Mouse (Mus musculus): ENCODE data around the gene Shisa6.

The Shisa6 gene

GRCm38 (mm10) chr11:66236557-66236956 is 289.2 kb downstream of the Shisa6 start:
- no peak for DNase-seq (ENCODE audit: low read depth, low spot score)

GRCm38 (mm10) chr11:66232891-66233290 is 292.9 kb downstream of the Shisa6 start:
- DNase-seq (ENCODE audit: low read depth, low spot score), result no peak

DNA sequence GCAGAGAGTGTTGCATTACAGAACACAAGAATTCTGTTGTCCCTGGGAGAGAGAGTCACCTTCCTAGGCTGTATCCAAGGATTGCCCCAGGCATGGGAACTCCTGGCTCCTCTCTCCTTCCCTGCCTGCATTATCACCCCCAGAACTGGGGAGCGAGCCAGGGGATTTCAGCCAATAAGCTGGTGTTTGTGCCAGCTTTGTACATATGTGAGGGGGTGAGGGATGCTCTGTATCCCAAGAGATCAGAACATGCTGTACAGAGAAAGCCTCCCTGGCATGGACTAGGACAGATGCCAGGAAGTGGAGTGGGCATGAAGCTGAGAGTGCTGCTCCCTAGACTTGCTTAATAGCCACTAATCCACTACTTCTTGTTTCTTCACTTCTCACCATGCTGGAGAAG is 303.6 kb downstream of the Shisa6 start:
- DNase-seq (ENCODE audit: low read depth, low spot score), result no peak

DNA sequence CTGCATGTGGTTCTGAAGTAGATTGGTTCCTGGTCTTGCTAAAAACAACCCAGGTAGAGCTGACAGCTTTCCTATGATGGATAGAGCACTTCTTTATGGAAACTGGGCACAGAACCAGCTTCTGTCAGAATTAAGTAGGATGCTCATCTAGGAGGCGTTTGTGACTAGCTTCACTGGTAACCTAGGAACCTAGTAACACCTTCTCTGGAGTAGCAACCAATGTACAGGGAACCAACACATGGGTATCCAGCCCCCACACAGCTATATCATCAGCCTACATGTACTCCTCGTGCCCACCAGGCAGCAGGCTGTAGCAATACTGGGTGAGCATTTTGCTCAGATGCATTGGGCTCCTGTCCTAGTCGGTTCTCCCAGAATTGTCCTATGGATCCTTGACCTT is 307.3 kb downstream of the Shisa6 start:
- DNase-seq (ENCODE audit: low read depth, low spot score), result no peak

GRCm38 (mm10) chr11:66188627-66189287 is 337.0 kb downstream of the Shisa6 start:
- peak; percentile 5 for DNase-seq (ENCODE audit: low read depth, low spot score)

GRCm38 (mm10) chr11:66188146-66188545 is 337.6 kb downstream of the Shisa6 start:
- no peak for DNase-seq (ENCODE audit: low read depth, low spot score)

- no peak for DNase-seq (ENCODE audit: low read depth, low spot score)
Measured at GRCm38 (mm10) chr11:66177781-66178180, 348.0 kb downstream of the Shisa6 start.

DNA sequence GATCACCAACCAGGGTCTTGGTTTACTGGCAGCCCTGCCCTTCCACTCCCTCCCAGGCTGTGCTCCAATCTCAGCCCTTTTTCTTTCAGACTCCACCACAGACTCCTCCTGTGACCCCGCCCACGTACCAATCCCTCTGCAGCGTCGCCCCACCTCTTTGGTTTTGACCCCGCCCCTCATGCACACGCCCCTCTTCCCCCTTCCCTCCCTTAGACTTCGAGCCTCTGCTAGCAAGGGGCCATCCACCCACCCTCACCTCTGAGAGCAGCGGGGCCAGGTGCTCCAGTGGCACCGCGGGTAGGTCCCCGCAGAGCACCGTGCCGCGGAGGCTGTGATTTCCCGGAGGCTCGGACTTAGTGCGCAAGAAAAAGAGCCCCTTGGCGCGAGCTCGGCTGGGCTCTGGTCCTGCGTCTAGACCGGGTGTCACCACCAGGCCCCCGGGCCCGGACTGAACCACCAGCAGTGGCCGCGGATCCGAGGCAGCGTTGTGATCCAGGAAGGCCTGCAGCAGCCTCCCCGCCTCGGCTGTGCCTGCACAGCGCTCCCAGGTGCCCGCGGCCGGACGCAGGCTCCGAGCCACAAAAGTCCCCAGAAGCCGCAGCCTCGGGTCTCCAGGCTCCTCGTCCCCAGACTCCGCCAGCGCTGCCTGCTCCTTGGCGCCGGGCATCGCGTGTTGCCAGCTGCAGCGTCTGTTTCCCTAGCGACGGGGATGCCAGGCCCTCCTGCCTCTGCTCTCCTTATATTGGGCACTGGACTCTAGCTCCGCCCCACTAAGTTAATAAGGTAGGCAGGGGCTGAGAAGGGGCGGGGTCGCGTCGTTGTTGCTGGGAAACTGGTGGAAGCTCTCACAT is 357.7 kb downstream of the Shisa6 start, which contains the start of gene Dnah9:
TSS of gene Dnah9 (minus strand) at position 751 of the 851 bp plus-strand sequence.
- DNase-seq (ENCODE audit: low read depth, low spot score), result peak; percentile 93

- DNase-seq (ENCODE audit: low read depth, low spot score), result no peak
Measured at GRCm38 (mm10) chr11:66164022-66164421, 361.7 kb downstream of the Shisa6 start.
